Mouse (Mus musculus) forebrain, embryonic 11.5 days (tissue): ENCODE measurements at regions not wholly inside any gene's neighbourhood (a gene's known extent, or its start where the extent isn't known, plus 50 kb on each side); places are given as distances from the start of the nearest gene placed in this dataset.
"Not testable (repeated sequence)": the region's sequence is repeated elsewhere in the genome, so short reads cannot be mapped to it uniquely, and the experiment has no call there.

Experiments
- ATAC-seq: fragments of 200-750 bp; cut with Nextera tagmentation; replicated peaks from 2 replicates; pipeline ENCODE4 v1.8.0; 2017; ENCODE audit warnings: moderate TSS enrichment; ENCODE audit not compliant: low FRiP score
- DNase-seq: peaks from one replicate; pipeline ENCODE4 v3.0.0-alpha.2; 2017; ENCODE audit warnings: low spot score
- H3K27ac ChIP-seq: fragments of 300-500 bp; sonication (generic); 2 replicates; pipeline ENCODE4 v1.5.1; 2014; ENCODE audit warnings: low read depth, low read length
- H3K27me3 ChIP-seq: fragments of 300-500 bp; sonication (generic); 2 replicates; pipeline ENCODE4 v1.6.1; 2014; ENCODE audit warnings: mild to moderate bottlenecking, low read length, mixed read lengths; ENCODE audit not compliant: control insufficient read depth, insufficient read depth
- H3K36me3 ChIP-seq: fragments of 300-500 bp; sonication (generic); 2 replicates; pipeline ENCODE4 v1.6.1; 2014; ENCODE audit warnings: mild to moderate bottlenecking, low read length, moderate library complexity, mixed read lengths; ENCODE audit not compliant: control insufficient read depth, insufficient read depth
- H3K4me1 ChIP-seq: fragments of 300-500 bp; sonication (generic); replicated peaks from 2 replicates; pipeline ENCODE4 v1.6.1; 2014; ENCODE audit warnings: low read length, mixed read lengths; ENCODE audit not compliant: control insufficient read depth, insufficient read depth
- H3K4me2 ChIP-seq: fragments of 300-500 bp; sonication (generic); 2 replicates; pipeline ENCODE4 v1.6.1; 2014; ENCODE audit warnings: low read depth, mild to moderate bottlenecking, low read length, moderate library complexity, mixed read lengths; ENCODE audit not compliant: severe bottlenecking
- H3K4me3 ChIP-seq: fragments of 300-500 bp; sonication (generic); 2 replicates; pipeline ENCODE4 v1.5.1; 2014; ENCODE audit warnings: low read depth, low read length
- H3K9ac ChIP-seq: fragments of 300-500 bp; sonication (generic); 2 replicates; pipeline ENCODE4 v1.6.1; 2014; ENCODE audit warnings: low read length
- H3K9me3 ChIP-seq: fragments of 300-500 bp; sonication (generic); 2 replicates; pipeline ENCODE4 v1.6.1; 2016; ENCODE audit warnings: low read length, mixed read lengths; ENCODE audit not compliant: control insufficient read depth
- WGBS: fragments of 180-500 bp; shearing (Covaris S2); extraction: QIAGEN DNeasy Blood & Tissue Kit; methylation state at CpG from one replicate; pipeline ENCODE4 v1.1.7; 2014; 5-methylcytosine and 5-hydroxymethylcytosine counted together

DNA sequence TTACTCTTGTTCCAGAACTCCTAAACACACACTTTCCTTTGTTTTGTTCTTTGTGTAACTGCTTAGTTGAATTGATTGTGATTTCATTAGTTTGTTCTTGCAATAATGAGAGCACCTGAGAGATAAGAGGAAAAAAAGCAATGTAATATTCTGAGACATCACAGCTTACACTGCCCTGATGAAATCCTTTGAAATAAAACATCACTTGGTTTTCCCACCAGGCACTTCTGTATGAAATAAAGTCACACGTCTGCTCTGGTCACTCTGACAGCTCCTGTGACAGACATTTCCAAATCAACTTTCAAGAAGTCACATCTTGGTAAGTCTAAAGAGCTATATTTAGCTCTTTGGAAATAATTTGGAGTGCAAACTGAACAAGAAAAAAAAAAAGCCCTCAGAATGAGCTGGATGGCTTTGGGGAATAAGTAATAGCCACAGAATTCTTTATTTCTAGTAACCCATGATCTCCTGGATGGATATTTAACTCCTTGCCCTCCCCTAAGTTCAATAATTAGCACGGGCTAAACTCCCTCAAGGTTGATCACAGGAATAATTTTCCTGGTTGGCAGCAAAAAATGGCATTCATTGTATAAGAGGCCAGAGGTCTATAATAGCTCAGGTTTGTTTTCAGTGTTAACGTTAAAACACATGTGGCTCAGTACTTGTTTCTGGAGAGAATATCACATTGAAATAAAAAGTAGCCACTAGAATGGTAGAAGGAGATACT is 452.4 kb upstream of the Kif18a start:
- WGBS: 34% methylated on average over 3 of the region's 3 CpGs
- H3K27me3 ChIP-seq: no peaks in the 10 kb centered on the region
- no peak overlapping the region for H3K4me2 ChIP-seq
- no peak for DNase-seq
- ATAC-seq: no peak
- H3K27ac ChIP-seq: no peak overlapping the region
- no peaks in the 10 kb centered on the region for H3K36me3 ChIP-seq
- H3K4me1 ChIP-seq: peaks cover 2% of the 10 kb centered on the region; the same call in 1 of the 2 replicates
- no peaks in the 10 kb centered on the region for H3K9me3 ChIP-seq
- H3K4me3 ChIP-seq: no peak overlapping the region
- H3K9ac ChIP-seq: no peak overlapping the region

DNA sequence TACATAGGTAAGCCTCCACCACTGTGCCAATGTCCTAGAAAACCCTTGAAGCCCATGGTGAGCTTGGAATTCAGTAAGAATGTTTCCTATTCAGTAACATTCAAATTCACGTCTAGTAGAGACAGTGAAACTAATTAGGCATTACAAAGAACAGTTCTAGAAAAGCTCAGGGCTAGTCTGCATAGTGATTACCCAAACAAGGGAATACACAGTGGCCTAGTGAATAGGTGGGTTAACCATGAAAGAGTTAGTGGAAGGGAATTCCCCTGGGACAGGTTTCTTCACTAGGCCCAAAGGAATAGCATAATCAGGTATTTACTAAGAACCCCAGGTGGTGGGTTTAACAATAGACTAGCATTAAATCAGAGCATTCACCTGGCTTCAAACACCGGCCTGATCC is 436.7 kb upstream of the Kif18a start:
- WGBS: 38% methylated on average over 2 of the region's 2 CpGs
- not testable (repeated sequence) for H3K36me3 ChIP-seq, H3K9me3 ChIP-seq, H3K4me3 ChIP-seq, DNase-seq, H3K27me3 ChIP-seq, H3K4me2 ChIP-seq, H3K27ac ChIP-seq, ATAC-seq, H3K4me1 ChIP-seq, H3K9ac ChIP-seq

DNA sequence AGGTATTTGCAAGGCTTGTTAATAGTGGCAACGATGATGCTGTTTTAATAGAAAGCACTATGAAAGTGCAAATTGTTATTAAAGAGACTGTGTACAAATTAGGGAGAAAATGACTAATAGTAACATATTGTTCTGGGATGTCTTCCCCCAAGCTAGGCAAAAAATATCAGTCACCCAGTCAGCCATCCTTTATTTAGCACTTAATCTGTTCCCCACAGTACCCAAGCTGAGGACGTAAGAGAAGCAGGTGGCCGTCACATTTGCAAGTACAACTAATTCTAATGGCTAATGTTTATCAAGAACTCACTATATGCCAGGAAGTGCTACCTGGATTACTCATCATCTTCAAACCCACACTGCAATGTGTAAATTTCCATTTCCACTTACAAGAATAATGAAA is 432.5 kb upstream of the Kif18a start:
- no peaks in the 10 kb centered on the region for H3K9me3 ChIP-seq

DNA sequence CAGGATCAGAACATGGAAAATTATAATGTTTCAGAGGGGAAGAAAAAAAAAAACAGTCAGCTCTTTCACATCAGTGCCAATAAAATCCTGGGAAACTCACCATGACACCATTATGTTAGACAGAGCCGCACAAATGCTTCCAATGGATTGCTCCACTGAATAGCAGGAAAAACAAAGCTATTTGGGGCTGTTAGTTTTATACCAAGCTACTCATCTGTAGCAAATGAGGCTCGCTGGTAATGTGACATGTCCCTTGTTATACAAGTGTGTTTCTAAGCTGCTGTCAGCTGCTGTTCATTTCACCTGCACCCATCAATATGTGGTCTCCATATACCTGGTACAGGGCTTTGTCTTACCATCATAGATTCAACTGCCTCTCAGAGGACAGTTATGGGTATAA is 426.1 kb upstream of the Kif18a start:
- no peaks in the 10 kb centered on the region for H3K27me3 ChIP-seq
- no peak overlapping the region for H3K27ac ChIP-seq
- ATAC-seq (peak; percentile 57), DNase-seq (no peak)
- H3K4me1 ChIP-seq: 0 out of 2 replicates have a peak, but pooled peaks cover 2% of the 10 kb centered on the region
- no peaks in the 10 kb centered on the region for H3K36me3 ChIP-seq
- no peak overlapping the region for H3K4me2 ChIP-seq
- WGBS: 24% methylated on average over 2 of the region's 2 CpGs
- H3K9ac ChIP-seq: no peak overlapping the region
- H3K9me3 ChIP-seq: no peaks in the 10 kb centered on the region
- H3K4me3 ChIP-seq: no peak overlapping the region

More for the DNA sequence above, 432.5 kb upstream of the Kif18a start:
- Histone ChIP-seq H3K4me2 (no peak overlapping the region), H3K36me3 (no peaks in the 10 kb centered on the region), H3K4me3 (no peak overlapping the region), H3K27me3 (no peaks in the 10 kb centered on the region), H3K27ac (no peak overlapping the region), H3K4me1 (no peaks in the 10 kb centered on the region), H3K9ac (no peak overlapping the region)
- DNase-seq (no peak), ATAC-seq (no peak)
- WGBS: 88% methylated on average over 3 of the region's 3 CpGs

DNA sequence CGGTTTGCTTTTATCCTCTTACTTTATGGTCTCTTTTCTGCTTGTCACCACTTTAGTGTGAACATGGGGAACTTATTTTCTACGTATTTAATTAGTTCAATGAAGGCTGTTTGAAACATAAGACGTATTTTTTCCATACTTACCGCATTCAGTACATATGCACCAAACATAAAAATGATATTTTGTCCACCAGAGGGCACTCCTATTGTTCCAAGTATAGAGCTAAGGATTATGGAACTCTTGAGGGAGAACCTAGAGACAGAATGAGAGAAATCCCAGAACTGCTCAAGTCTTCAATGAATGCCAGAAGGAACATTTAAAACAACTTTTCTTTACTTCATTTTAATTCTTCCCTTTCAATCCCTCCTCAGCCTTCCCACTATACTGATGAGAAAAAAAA is 403.4 kb upstream of the Kif18a start:
- 81% methylated on average over 4 of the region's 4 CpGs for WGBS
- no peak overlapping the region for H3K9ac ChIP-seq
- no peak overlapping the region for H3K27ac ChIP-seq
- ATAC-seq (peak; percentile 58; the same call in 1 of the 2 replicates), DNase-seq (no peak)
- no peaks in the 10 kb centered on the region for H3K4me1 ChIP-seq
- no peak overlapping the region for H3K4me2 ChIP-seq
- H3K36me3 ChIP-seq: no peaks in the 10 kb centered on the region
- H3K4me3 ChIP-seq: no peak overlapping the region
- no peaks in the 10 kb centered on the region for H3K27me3 ChIP-seq
- H3K9me3 ChIP-seq: no peaks in the 10 kb centered on the region

DNA sequence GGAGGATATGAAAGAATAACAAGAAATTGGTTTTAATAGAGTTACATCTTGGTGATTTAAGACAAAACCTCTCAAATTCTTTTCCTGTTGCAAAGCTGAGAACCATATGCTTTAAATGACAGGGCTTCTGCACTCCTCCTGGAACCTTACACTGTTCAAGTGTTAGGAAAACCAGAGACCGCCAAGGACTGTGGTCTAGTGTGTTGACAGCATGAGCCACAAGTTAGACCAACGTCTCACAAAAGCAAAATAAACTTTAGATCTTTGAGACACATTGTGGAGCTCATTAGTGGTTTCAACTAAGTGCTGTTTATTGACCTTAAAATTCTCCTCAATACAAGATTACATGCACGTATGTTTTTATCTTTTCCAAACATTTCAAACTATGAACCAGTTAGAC is 402.9 kb upstream of the Kif18a start:
- Histone ChIP-seq H3K36me3 (no peaks in the 10 kb centered on the region), H3K4me3 (no peak overlapping the region), H3K27ac (no peak overlapping the region), H3K9me3 (no peaks in the 10 kb centered on the region), H3K9ac (no peak overlapping the region), H3K4me2 (no peak overlapping the region), H3K4me1 (no peaks in the 10 kb centered on the region), H3K27me3 (no peaks in the 10 kb centered on the region)
- ATAC-seq: no peak
- WGBS: 72% methylated on average over 3 of the region's 3 CpGs
- no peak for DNase-seq

DNA sequence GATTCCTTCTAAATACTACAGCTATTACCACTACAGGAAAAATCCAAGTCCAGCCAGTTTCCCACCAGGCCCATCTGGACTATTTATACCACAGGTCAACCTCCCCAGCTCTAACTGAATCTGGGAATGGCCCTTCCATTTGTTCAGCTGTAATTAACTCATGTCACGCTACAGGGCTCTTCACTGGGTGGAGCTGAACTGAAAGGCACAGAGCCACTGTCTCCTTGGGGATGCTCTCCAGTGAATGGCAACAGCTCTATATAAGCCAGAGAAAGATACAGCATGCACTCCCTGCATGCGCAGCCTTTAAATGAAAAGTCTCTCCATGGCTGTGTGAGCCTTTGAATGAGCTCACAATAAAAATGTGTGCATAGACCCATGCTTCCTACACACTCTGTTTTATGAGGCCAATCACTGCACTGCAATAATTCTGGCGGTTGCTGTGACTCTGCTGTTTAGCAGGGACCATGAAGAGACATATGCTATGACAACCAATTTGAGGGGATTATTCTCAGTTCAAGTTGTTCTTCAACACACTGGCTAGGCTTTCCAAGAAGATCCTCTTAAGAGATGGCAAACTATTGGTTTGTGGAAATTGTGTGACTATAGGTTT is 376.3 kb upstream of the Kif18a start:
- no peak for DNase-seq

DNA sequence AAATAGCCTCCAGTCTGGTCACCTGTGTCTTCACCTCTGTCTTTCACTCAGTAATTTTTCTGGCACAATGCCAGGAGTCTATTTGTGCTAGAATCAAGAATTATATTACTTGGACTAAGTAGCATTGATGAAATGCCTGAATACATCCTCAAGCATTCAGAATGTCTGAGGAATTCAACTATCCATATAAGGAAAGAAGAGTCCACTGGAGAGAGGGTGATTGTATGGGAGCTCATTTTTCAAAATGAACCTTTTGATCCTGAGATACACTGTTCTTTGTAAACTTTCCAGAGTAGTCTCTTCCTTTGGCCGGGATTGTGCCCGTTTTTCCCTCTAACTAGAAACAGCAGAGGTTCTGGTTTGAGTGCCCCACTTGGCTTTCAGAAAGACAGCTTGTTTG is 367.0 kb upstream of the Kif18a start:
- Histone ChIP-seq H3K4me1 (no peaks in the 10 kb centered on the region), H3K36me3 (no peaks in the 10 kb centered on the region), H3K4me3 (no peak overlapping the region), H3K9ac (no peak overlapping the region), H3K4me2 (no peak overlapping the region), H3K9me3 (no peaks in the 10 kb centered on the region), H3K27ac (no peak overlapping the region), H3K27me3 (no peaks in the 10 kb centered on the region)
- DNase-seq: no peak
- 67% methylated on average over 2 of the region's 2 CpGs for WGBS
- no peak for ATAC-seq

More for the DNA sequence above, 376.3 kb upstream of the Kif18a start:
- 60% methylated on average over 3 of the region's 3 CpGs for WGBS
- no peaks in the 10 kb centered on the region for H3K27me3 ChIP-seq
- H3K9me3 ChIP-seq: no peaks in the 10 kb centered on the region
- H3K4me3 ChIP-seq: no peak overlapping the region
- H3K27ac ChIP-seq: no peak overlapping the region
- no peaks in the 10 kb centered on the region for H3K4me1 ChIP-seq
- H3K36me3 ChIP-seq: no peaks in the 10 kb centered on the region
- H3K9ac ChIP-seq: no peak overlapping the region
- H3K4me2 ChIP-seq: no peak overlapping the region
- peak; percentile 63 for ATAC-seq

DNA sequence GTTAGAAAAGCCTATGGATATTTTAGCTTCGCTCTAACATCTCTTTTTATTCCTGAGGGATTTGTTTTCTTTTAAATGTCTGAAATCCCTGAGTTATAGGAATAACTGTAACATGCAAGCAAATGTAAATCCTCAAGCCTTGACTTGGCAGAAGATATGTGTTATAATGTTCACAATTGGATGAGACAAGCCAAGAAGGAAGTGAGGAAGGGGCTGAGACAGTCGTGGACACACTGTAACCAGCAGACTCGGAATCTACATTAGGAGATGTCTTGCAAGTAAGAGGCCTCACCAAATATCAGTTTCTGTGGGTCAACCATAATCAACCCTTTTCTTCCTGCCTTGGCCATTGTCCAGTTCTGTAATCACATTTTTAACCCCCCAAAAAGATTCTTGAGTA is 366.6 kb upstream of the Kif18a start:
- ATAC-seq (no peak), DNase-seq (no peak)
- Histone ChIP-seq H3K27me3 (no peaks in the 10 kb centered on the region), H3K4me2 (no peak overlapping the region), H3K36me3 (no peaks in the 10 kb centered on the region), H3K4me1 (no peaks in the 10 kb centered on the region), H3K9ac (no peak overlapping the region), H3K27ac (no peak overlapping the region), H3K4me3 (no peak overlapping the region), H3K9me3 (no peaks in the 10 kb centered on the region)
- 80% methylated on average over 3 of the region's 3 CpGs for WGBS
